Mouse (Mus musculus): Measurements from ENCODE around the gene Smtnl2. TPM values are rescaled to one million over a fixed set of nuclear protein-coding genes. Genes with fewer than 3 reads are reported as not detected.

Gene Smtnl2
- polyA plus RNA-seq, 1 experiment from 2014 or later = 2.9 TPM

- H3K36me3 ChIP-seq (ENCODE audit: control insufficient read depth, insufficient read depth, low read length) = no peaks in the 10 kb centered on the region
- H3K4me1 ChIP-seq (ENCODE audit: control insufficient read depth, insufficient read depth, low read length) = no peaks in the 10 kb centered on the region
- ATAC-seq (ENCODE audit: low FRiP score, low TSS enrichment) = no peak
- H3K4me2 ChIP-seq (ENCODE audit: low read length) = no peak overlapping the region
- no peaks in the 10 kb centered on the region for H3K27me3 ChIP-seq (ENCODE audit: control insufficient read depth, insufficient read depth, low read length)
- 96% methylated on average over 6 of the region's 6 CpGs for WGBS
- no peaks in the 10 kb centered on the region for H3K9me3 ChIP-seq (ENCODE audit: control insufficient read depth, low read length)
- no peak for DNase-seq
- H3K9ac ChIP-seq (replicated peaks; ENCODE audit: low read length) = no peak overlapping the region
- H3K27ac ChIP-seq (replicated peaks; ENCODE audit: low read depth, low read length) = no peak overlapping the region
- H3K4me3 ChIP-seq (replicated peaks; ENCODE audit: low read depth, low read length) = no peak overlapping the region
Measured at GRCm38 (mm10) chr11:72388113-72388529, 23.4 kb downstream of the Smtnl2 start.

GRCm38 (mm10) chr11:72379351-72379750 is 32.2 kb downstream of the Smtnl2 start:
- no peak overlapping the region for H3K4me3 ChIP-seq (replicated peaks; ENCODE audit: low read depth, low read length)
- ATAC-seq (ENCODE audit: low FRiP score, low TSS enrichment) (no peak), DNase-seq (no peak)
- H3K27me3 ChIP-seq (ENCODE audit: control insufficient read depth, insufficient read depth, low read length) = no peaks in the 10 kb centered on the region
- WGBS = 85% methylated on average over 4 of the region's 4 CpGs
- no peaks in the 10 kb centered on the region for H3K36me3 ChIP-seq (ENCODE audit: control insufficient read depth, insufficient read depth, low read length)
- H3K9me3 ChIP-seq (ENCODE audit: control insufficient read depth, low read length) = no peaks in the 10 kb centered on the region
- no peak overlapping the region for H3K27ac ChIP-seq (replicated peaks; ENCODE audit: low read depth, low read length)
- H3K9ac ChIP-seq (replicated peaks; ENCODE audit: low read length) = no peak overlapping the region
- H3K4me2 ChIP-seq (ENCODE audit: low read length) = no peak overlapping the region
- H3K4me1 ChIP-seq (ENCODE audit: control insufficient read depth, insufficient read depth, low read length) = no peaks in the 10 kb centered on the region

GRCm38 (mm10) chr11:72378222-72378621 is 33.3 kb downstream of the Smtnl2 start:
- 68% methylated on average over 7 of the region's 7 CpGs for WGBS
- Histone ChIP-seq H3K4me1 (ENCODE audit: control insufficient read depth, insufficient read depth, low read length) (no peaks in the 10 kb centered on the region), H3K9me3 (ENCODE audit: control insufficient read depth, low read length) (no peaks in the 10 kb centered on the region), H3K27me3 (ENCODE audit: control insufficient read depth, insufficient read depth, low read length) (no peaks in the 10 kb centered on the region), H3K36me3 (ENCODE audit: control insufficient read depth, insufficient read depth, low read length) (no peaks in the 10 kb centered on the region), H3K4me3 (replicated peaks; ENCODE audit: low read depth, low read length) (no peak overlapping the region), H3K27ac (replicated peaks; ENCODE audit: low read depth, low read length) (no peak overlapping the region), H3K9ac (replicated peaks; ENCODE audit: low read length) (no peak overlapping the region), H3K4me2 (ENCODE audit: low read length) (no peak overlapping the region)
- no peak for ATAC-seq (ENCODE audit: low FRiP score, low TSS enrichment)
- DNase-seq = no peak

- ATAC-seq (ENCODE audit: low FRiP score, low TSS enrichment) (no peak), DNase-seq (no peak)
- Histone ChIP-seq H3K9me3 (ENCODE audit: control insufficient read depth, low read length) (no peaks in the 10 kb centered on the region), H3K4me3 (replicated peaks; ENCODE audit: low read depth, low read length) (no peak overlapping the region), H3K27me3 (ENCODE audit: control insufficient read depth, insufficient read depth, low read length) (no peaks in the 10 kb centered on the region), H3K4me1 (ENCODE audit: control insufficient read depth, insufficient read depth, low read length) (no peaks in the 10 kb centered on the region), H3K27ac (replicated peaks; ENCODE audit: low read depth, low read length) (no peak overlapping the region), H3K9ac (replicated peaks; ENCODE audit: low read length) (no peak overlapping the region), H3K4me2 (ENCODE audit: low read length) (no peak overlapping the region), H3K36me3 (ENCODE audit: control insufficient read depth, insufficient read depth, low read length) (no peaks in the 10 kb centered on the region)
- 89% methylated on average over 2 of the region's 2 CpGs for WGBS
Measured at GRCm38 (mm10) chr11:72376562-72376961, 35.0 kb downstream of the Smtnl2 start.

- ATAC-seq (ENCODE audit: low FRiP score, low TSS enrichment) = no peak
- peak; percentile 12 for DNase-seq
- Histone ChIP-seq H3K36me3 (ENCODE audit: control insufficient read depth, insufficient read depth, low read length) (no peaks in the 10 kb centered on the region), H3K27ac (replicated peaks; ENCODE audit: low read depth, low read length) (no peak overlapping the region), H3K27me3 (ENCODE audit: control insufficient read depth, insufficient read depth, low read length) (no peaks in the 10 kb centered on the region), H3K4me3 (replicated peaks; ENCODE audit: low read depth, low read length) (no peak overlapping the region), H3K4me1 (ENCODE audit: control insufficient read depth, insufficient read depth, low read length) (no peaks in the 10 kb centered on the region), H3K4me2 (ENCODE audit: low read length) (no peak overlapping the region), H3K9ac (replicated peaks; ENCODE audit: low read length) (no peak overlapping the region), H3K9me3 (ENCODE audit: control insufficient read depth, low read length) (no peaks in the 10 kb centered on the region)
- WGBS = 35% methylated on average over 12 of the region's 12 CpGs
Measured at GRCm38 (mm10) chr11:72369904-72370672, 41.4 kb downstream of the Smtnl2 start.

GRCm38 (mm10) chr11:72367934-72368674 is 43.4 kb downstream of the Smtnl2 start:
- DNase-seq (peak; percentile 8), ATAC-seq (ENCODE audit: low FRiP score, low TSS enrichment) (no peak)
- Histone ChIP-seq H3K4me1 (ENCODE audit: control insufficient read depth, insufficient read depth, low read length) (no peaks in the 10 kb centered on the region), H3K27me3 (ENCODE audit: control insufficient read depth, insufficient read depth, low read length) (no peaks in the 10 kb centered on the region), H3K27ac (replicated peaks; ENCODE audit: low read depth, low read length) (no peak overlapping the region), H3K9me3 (ENCODE audit: control insufficient read depth, low read length) (no peaks in the 10 kb centered on the region), H3K4me2 (ENCODE audit: low read length) (no peak overlapping the region), H3K4me3 (replicated peaks; ENCODE audit: low read depth, low read length) (no peak overlapping the region), H3K36me3 (ENCODE audit: control insufficient read depth, insufficient read depth, low read length) (no peaks in the 10 kb centered on the region), H3K9ac (replicated peaks; ENCODE audit: low read length) (no peak overlapping the region)
- WGBS = 53% methylated on average over 11 of the region's 11 CpGs

GRCm38 (mm10) chr11:72366126-72366525 is 45.4 kb downstream of the Smtnl2 start:
- Histone ChIP-seq H3K9me3 (ENCODE audit: control insufficient read depth, low read length) (no peaks in the 10 kb centered on the region), H3K4me1 (ENCODE audit: control insufficient read depth, insufficient read depth, low read length) (peaks cover 5% of the 10 kb centered on the region; the same call in 1 of the 2 replicates), H3K27me3 (ENCODE audit: control insufficient read depth, insufficient read depth, low read length) (no peaks in the 10 kb centered on the region), H3K9ac (replicated peaks; ENCODE audit: low read length) (no peak overlapping the region), H3K4me3 (replicated peaks; ENCODE audit: low read depth, low read length) (no peak overlapping the region), H3K27ac (replicated peaks; ENCODE audit: low read depth, low read length) (no peak overlapping the region), H3K4me2 (ENCODE audit: low read length) (no peak overlapping the region), H3K36me3 (ENCODE audit: control insufficient read depth, insufficient read depth, low read length) (no peaks in the 10 kb centered on the region)
- WGBS = 86% methylated on average over 9 of the region's 9 CpGs
- no peak for DNase-seq
- no peak for ATAC-seq (ENCODE audit: low FRiP score, low TSS enrichment)

GRCm38 (mm10) chr11:72364526-72364925 is 47.0 kb downstream of the Smtnl2 start:
- 95% methylated on average over 5 of the region's 5 CpGs for WGBS
- no peak for ATAC-seq (ENCODE audit: low FRiP score, low TSS enrichment)

More at GRCm38 (mm10) chr11:72364526-72364925, 47.0 kb downstream of the Smtnl2 start:
- Histone ChIP-seq H3K27ac (replicated peaks; ENCODE audit: low read depth, low read length) (no peak overlapping the region), H3K36me3 (ENCODE audit: control insufficient read depth, insufficient read depth, low read length) (no peaks in the 10 kb centered on the region), H3K9ac (replicated peaks; ENCODE audit: low read length) (no peak overlapping the region), H3K4me1 (ENCODE audit: control insufficient read depth, insufficient read depth, low read length) (peaks cover 5% of the 10 kb centered on the region; the same call in 1 of the 2 replicates), H3K27me3 (ENCODE audit: control insufficient read depth, insufficient read depth, low read length) (no peaks in the 10 kb centered on the region), H3K9me3 (ENCODE audit: control insufficient read depth, low read length) (no peaks in the 10 kb centered on the region), H3K4me3 (replicated peaks; ENCODE audit: low read depth, low read length) (no peak overlapping the region), H3K4me2 (ENCODE audit: low read length) (no peak overlapping the region)
- no peak for DNase-seq
